Mouse (Mus musculus) small intestine, adult 2 months (tissue): ENCODE data around the gene Cdkn1c. TPM values are rescaled to one million over a fixed set of nuclear protein-coding genes. Genes with fewer than 3 reads are reported as not detected.

Source experiments
- H3K27ac ChIP-seq: fragments of 200-500 bp; 2 replicates; pipeline ENCODE4 v1.5.1; 2012; ENCODE audit warnings: low read depth, low read length, control low read depth, inconsistent platforms; ENCODE audit not compliant: insufficient read depth
- H3K27me3 ChIP-seq: fragments of 200-500 bp; 2 replicates; pipeline ENCODE4 v1.6.1; 2012; ENCODE audit warnings: mild to moderate bottlenecking, moderate library complexity, low read length, inconsistent platforms; ENCODE audit not compliant: control insufficient read depth, insufficient read depth
- H3K36me3 ChIP-seq: fragments of 200-500 bp; 2 replicates; pipeline ENCODE4 v1.6.1; 2012; ENCODE audit warnings: mild to moderate bottlenecking, low read length, control low read depth, inconsistent platforms; ENCODE audit not compliant: control insufficient read depth, insufficient read depth
- H3K4me1 ChIP-seq: fragments of 200-500 bp; 2 replicates; pipeline ENCODE4 v1.6.1; 2012; ENCODE audit warnings: low read length, inconsistent platforms, mixed read lengths; ENCODE audit not compliant: control insufficient read depth, insufficient read depth, insufficient read length
- H3K4me3 ChIP-seq: fragments of 200-500 bp; 2 replicates; pipeline ENCODE4 v1.5.1; 2012; ENCODE audit warnings: low read depth, mild to moderate bottlenecking, control low read depth, inconsistent platforms, low read length, moderate library complexity
- CTCF ChIP-seq: fragments of 200-500 bp; IDR thresholded peaks from 2 replicates; pipeline ENCODE4 v1.5.1; 2012; ENCODE audit warnings: low read depth, mild to moderate bottlenecking, control low read depth, inconsistent platforms, low read length, moderate library complexity, mixed read lengths; ENCODE audit not compliant: insufficient replicate concordance, insufficient read length; ENCODE audit errors: extremely low read depth
- POLR2A ChIP-seq: fragments of 200-500 bp; IDR thresholded peaks from 2 replicates; pipeline ENCODE4 v1.6.1; 2012; ENCODE audit warnings: low read depth, mild to moderate bottlenecking, control low read depth, inconsistent platforms, low read length, moderate library complexity
- WGBS: fragments of 180-500 bp; shearing (Covaris S2); methylation state at CpG from one replicate; pipeline ENCODE4 v1.1.7; 2018; 5-methylcytosine and 5-hydroxymethylcytosine counted together
- polyA plus RNA-seq: library from polyadenylated mRNA; depleted of rRNA; stranded (reverse); fragments of >200 nt; gene quantifications from 2 replicates; pipeline ENCODE4 v1.2.3, GENCODE M21; 2012

Cdkn1c gene
- polyA plus RNA-seq, 1 experiment = 8.7 TPM

DNA sequence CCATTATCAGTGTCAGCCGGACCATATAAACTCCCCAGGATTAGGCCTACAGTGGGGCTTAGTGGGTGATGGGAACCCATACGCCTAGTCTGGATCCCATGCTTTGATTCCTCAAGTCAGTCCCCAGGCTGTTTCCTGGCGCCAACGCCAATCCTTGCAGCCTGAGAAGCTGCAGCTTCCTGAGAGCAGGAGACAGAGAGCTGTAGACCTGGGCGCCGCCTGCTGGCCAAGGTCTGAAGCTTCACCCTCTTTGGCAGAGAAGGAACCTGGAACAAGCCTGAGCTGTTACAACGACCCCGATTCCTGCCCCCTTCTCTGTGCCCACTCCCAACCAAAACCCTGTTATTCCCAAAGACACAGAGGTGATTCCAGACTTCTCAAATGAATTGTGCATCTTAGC is 9.1 kb upstream of the Cdkn1c start:
- Histone ChIP-seq H3K27ac (no peak overlapping the region), H3K36me3 (no peaks in the 10 kb centered on the region), H3K4me1 (peaks cover 10% of the 10 kb centered on the region), H3K27me3 (no peaks in the 10 kb centered on the region), H3K4me3 (no peak overlapping the region)
- TF ChIP-seq CTCF = peak; percentile 88
- no peak for TF ChIP-seq POLR2A
- WGBS = 7% methylated on average over 8 of the region's 8 CpGs

DNA sequence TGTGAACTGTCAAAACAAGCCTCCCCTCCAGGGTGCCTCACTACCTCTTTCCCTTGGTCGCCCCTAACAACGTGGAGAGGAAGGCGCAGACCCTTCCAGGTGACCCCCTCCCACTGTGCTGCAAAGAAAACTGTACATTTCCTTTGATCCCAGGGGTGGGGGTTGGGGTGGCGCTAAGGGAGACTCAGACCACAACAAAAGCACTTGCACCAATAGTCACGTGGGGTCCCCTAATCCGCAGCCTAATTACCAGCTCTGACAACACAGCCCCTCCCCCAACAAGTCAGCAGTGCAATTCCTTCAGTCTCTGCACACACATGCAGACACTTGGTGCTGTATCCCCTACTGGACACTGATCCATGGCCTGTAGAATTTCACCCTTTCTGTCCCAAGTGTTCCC is 6.9 kb upstream of the Cdkn1c start:
- no peak for TF ChIP-seq CTCF
- no peak for TF ChIP-seq POLR2A
- H3K4me1 ChIP-seq = peaks cover 3% of the 10 kb centered on the region; the same call in 1 of the 2 replicates
- peaks cover 4% of the 10 kb centered on the region for H3K27me3 ChIP-seq
- H3K27ac ChIP-seq = no peak overlapping the region
- no peak overlapping the region for H3K4me3 ChIP-seq
- 57% methylated on average over 6 of the region's 6 CpGs for WGBS
- no peaks in the 10 kb centered on the region for H3K36me3 ChIP-seq

DNA sequence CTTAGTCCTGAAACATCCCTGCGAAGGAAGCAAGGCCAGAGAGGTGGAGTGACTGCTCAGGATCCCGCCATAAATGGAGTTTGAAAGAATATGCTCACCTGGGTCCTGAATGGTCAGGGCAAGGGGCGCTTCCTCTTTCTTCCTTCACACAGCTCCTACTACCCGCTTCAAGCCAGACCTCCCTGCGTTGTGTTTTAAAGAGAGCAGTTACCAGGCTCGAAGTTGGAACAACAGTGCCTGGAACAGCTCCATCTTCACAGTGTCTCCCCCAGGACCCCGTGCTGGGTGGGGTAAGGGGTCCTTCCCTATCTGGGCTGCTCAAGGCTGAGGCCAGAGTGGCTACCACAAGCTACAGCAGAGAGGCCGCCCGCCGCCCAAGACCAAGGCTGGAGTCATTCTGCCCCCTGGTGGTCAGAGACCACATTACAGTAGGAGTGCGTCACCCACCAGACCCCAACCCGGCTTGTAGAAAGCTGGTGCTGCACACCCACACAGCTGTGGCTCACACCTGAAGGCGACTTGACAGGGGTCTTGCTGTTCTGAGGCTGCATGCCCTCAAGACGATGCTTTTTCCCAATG is 5.3 kb upstream of the Cdkn1c start:
- Histone ChIP-seq H3K4me3 (no peak overlapping the region), H3K27me3 (peaks cover 4% of the 10 kb centered on the region), H3K4me1 (peaks cover 3% of the 10 kb centered on the region; the same call in 1 of the 2 replicates), H3K27ac (no peak overlapping the region), H3K36me3 (no peaks in the 10 kb centered on the region)
- TF ChIP-seq CTCF = peak; percentile 84
- no peak for TF ChIP-seq POLR2A
- 39% methylated on average over 14 of the region's 14 CpGs for WGBS

DNA sequence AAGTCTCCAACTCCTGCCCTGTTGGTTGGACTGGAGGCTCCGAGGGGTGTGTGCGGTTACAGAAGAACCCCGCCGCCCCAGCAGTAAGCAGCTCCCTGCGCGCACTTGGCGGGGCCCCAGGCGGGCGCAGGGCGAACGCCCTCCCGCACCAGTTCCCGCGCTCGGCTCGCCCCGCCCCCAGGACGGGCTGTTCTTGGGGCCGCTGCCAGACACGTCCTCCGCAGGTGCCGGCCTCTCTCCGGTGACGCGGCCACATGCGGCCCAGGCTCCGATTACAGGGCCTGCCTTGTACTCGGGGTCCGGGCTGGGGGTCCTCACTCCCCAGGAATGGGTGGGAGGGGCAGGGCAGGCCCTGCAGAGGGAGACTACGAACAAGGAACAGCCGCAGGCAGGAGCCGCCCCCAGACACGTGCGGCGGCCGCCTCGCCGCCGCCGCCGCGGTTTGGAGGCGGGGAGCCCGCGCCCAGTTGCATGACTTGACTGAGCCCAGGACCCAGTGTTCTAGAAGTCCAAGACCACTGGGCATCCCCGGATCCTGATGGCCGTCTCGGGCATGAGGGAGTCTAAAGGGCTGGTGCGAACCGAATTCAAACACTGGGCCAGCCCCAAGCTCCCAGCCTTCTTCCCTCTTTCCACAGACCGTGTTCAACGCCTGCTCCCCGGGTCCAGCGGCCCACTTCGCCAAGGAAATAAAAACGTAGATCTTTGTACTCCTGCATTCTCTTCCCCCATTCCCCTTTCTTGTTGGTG is 4.1 kb upstream of the Cdkn1c start:
- Histone ChIP-seq H3K27me3 (peaks cover 9% of the 10 kb centered on the region), H3K27ac (no peak overlapping the region), H3K4me1 (peaks cover 9% of the 10 kb centered on the region), H3K4me3 (peak overlapping the region; percentile 61), H3K36me3 (no peaks in the 10 kb centered on the region)
- 9% methylated on average over 56 of the region's 56 CpGs for WGBS
- TF ChIP-seq POLR2A (no peak), CTCF (no peak)

DNA sequence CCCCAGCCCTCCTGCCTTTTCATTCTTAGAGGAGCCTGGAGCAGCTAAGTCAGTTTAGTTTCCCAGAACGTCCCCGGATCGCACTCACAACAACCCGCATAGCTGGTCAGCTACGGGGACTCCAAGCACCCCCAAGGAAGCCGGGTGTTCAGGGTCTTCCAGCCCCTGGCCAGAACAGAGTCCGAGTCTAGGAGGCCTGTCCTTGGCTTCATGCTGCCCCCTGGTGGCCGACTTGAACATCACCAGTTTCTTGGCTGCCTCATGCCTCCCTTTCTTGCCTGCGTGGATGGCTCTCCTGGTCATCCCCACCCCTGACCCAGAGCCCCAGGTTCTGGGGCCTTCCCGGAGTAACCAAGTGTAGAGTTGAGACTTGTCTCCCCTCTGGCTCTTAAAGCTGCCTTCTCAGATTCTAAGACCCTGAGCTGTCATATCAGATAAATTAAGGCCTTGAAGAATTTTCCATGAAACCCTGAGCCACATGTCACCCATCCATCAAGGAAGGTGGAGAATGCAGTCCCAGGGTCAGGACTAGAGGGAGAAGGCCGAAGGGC is 3.1 kb upstream of the Cdkn1c start:
- Histone ChIP-seq H3K27me3 (peaks cover 19% of the 10 kb centered on the region), H3K27ac (no peak overlapping the region), H3K4me1 (peaks cover 13% of the 10 kb centered on the region), H3K36me3 (no peaks in the 10 kb centered on the region), H3K4me3 (no peak overlapping the region)
- WGBS = 25% methylated on average over 11 of the region's 11 CpGs
- TF ChIP-seq POLR2A = no peak
- peak; percentile 93 for TF ChIP-seq CTCF

DNA sequence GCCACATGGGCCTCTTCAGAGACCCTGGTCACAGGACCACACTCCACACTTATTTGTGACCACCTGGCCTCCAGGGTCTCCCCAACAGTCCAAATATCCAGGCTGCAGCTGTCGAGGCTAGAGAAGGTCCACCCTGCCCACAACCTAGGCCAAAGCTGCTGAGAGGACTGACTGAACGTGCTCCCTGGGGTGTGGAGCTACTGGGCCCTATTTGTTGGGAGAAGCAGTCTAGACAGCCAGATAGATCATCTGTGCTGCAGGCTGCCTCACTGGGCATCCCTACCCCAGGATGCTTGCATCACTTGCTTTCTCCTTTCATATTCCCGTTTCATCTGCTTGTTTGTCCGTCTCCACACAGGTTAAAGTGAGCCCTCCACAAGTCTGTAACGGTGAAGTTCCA is 1.7 kb upstream of the Cdkn1c start:
- H3K36me3 ChIP-seq = no peaks in the 10 kb centered on the region
- H3K4me1 ChIP-seq = peaks cover 13% of the 10 kb centered on the region
- no peak for TF ChIP-seq POLR2A
- no peak for TF ChIP-seq CTCF
- 84% methylated on average over 5 of the region's 5 CpGs for WGBS
- H3K27me3 ChIP-seq = peaks cover 22% of the 10 kb centered on the region
- no peak overlapping the region for H3K27ac ChIP-seq
- H3K4me3 ChIP-seq = no peak overlapping the region

DNA sequence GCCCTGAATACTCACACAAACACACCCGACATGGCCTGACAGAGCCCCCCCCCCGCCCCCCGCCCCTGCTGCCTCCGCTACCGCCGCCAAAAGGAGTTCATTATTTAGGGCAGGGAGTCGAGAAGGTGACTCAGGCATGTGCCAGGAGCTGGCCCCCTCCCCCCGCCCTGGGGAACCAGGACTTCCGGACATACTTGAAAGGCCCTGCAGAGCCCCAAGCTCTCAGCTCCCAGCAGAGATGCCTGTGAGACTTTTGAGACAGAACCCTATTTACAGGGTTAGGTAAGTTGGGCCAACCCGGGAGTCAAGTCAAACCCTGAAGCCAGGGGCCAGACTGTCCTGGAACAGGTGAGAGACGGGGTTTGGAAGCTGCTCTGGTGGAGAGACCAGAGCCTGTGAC is 1.1 kb upstream of the Cdkn1c start:
- WGBS = 67% methylated on average over 11 of the region's 11 CpGs
- Histone ChIP-seq H3K4me3 (no peak overlapping the region), H3K27me3 (peaks cover 22% of the 10 kb centered on the region), H3K4me1 (peaks cover 13% of the 10 kb centered on the region), H3K36me3 (no peaks in the 10 kb centered on the region), H3K27ac (no peak overlapping the region)
- TF ChIP-seq CTCF = no peak
- TF ChIP-seq POLR2A = no peak
